Mouse (Mus musculus) erythroblast, adult 5-6 weeks (primary cell): ENCODE results near the gene Zfp598. TPM values are rescaled to one million over a fixed set of nuclear protein-coding genes. Genes with fewer than 3 reads are reported as not detected.

Experiments used
- total RNA-seq, 2 experiments: library from RNA; stranded (forward) in 1 of 2; stranded (reverse) in 1 of 2; fragments of 150-400 nt in 1 of 2; fragments of 200-764, 138-1000 nt in 1 of 2; gene quantifications; 2 replicates each; pipeline versions ENCODE4 v1.2.3 to v1.2.4; 2015 to 2017; ENCODE audit warnings: low replicate concordance in 2 of 2

Gene Zfp598
- total RNA-seq, 2 experiments from 2014 or later = 3.7 to 4.0 TPM

Other genes starting within 250 kb of the Zfp598 start
Only the 30 nearest of the 33 such genes appear.
- gene E4f1, start 199.4 kb upstream of the Zfp598 start, total RNA-seq (2015; ENCODE audit: low replicate concordance) = 15.0 and 20.9 TPM in 2 replicates
- gene E4f1, start 199.4 kb upstream of the Zfp598 start, total RNA-seq (2017; ENCODE audit: low replicate concordance) = 13.4 and 14.1 TPM in 2 replicates
- gene Pgp, start 199.3 kb upstream of the Zfp598 start, total RNA-seq (2015; ENCODE audit: low replicate concordance) = 14.2 and 20.2 TPM in 2 replicates
- 6.1 and 8.1 TPM in 2 replicates for gene Pgp, start 199.3 kb upstream of the Zfp598 start, total RNA-seq (2017; ENCODE audit: low replicate concordance)
- 1.7 TPM in 1 of 2 replicates, not detected in the other for gene Bricd5, start 195.8 kb upstream of the Zfp598 start, total RNA-seq (2015; ENCODE audit: low replicate concordance)
- 1.1 TPM in 1 of 2 replicates, not detected in the other for gene Bricd5, start 195.8 kb upstream of the Zfp598 start, total RNA-seq (2017; ENCODE audit: low replicate concordance)
- 5.9 and 15.8 TPM in 2 replicates for gene Mlst8, start 190.6 kb upstream of the Zfp598 start, total RNA-seq (2015; ENCODE audit: low replicate concordance)
- 5.5 and 8.2 TPM in 2 replicates for gene Mlst8, start 190.6 kb upstream of the Zfp598 start, total RNA-seq (2017; ENCODE audit: low replicate concordance)
- not detected in 2 replicates for gene Caskin1, start 181.1 kb upstream of the Zfp598 start, total RNA-seq (2015; ENCODE audit: low replicate concordance)
- gene Caskin1, start 181.1 kb upstream of the Zfp598 start, total RNA-seq (2017; ENCODE audit: low replicate concordance) = not detected in 2 replicates
- gene Traf7, start 141.7 kb upstream of the Zfp598 start, total RNA-seq (2015; ENCODE audit: low replicate concordance) = 11.9 and 13.2 TPM in 2 replicates
- gene Traf7, start 141.7 kb upstream of the Zfp598 start, total RNA-seq (2017; ENCODE audit: low replicate concordance) = 24.2 and 45.2 TPM in 2 replicates
- not detected in 2 replicates for gene Rab26, start 135.5 kb upstream of the Zfp598 start, total RNA-seq (2015; ENCODE audit: low replicate concordance)
- gene Rab26, start 135.5 kb upstream of the Zfp598 start, total RNA-seq (2017; ENCODE audit: low replicate concordance) = not detected in 2 replicates
- gene Pkd1, start 119.9 kb upstream of the Zfp598 start, total RNA-seq (2015; ENCODE audit: low replicate concordance) = 1.5 and 6.1 TPM in 2 replicates
- gene Pkd1, start 119.9 kb upstream of the Zfp598 start, total RNA-seq (2017; ENCODE audit: low replicate concordance) = 3.8 and 16.2 TPM in 2 replicates
- 16.3 and 75.9 TPM in 2 replicates for gene Tsc2, start 37.1 kb upstream of the Zfp598 start, total RNA-seq (2015; ENCODE audit: low replicate concordance)
- 8.6 and 9.0 TPM in 2 replicates for gene Tsc2, start 37.1 kb upstream of the Zfp598 start, total RNA-seq (2017; ENCODE audit: low replicate concordance)
- 1.0 TPM in 1 of 2 replicates, not detected in the other for gene Nthl1, start 37.0 kb upstream of the Zfp598 start, total RNA-seq (2015; ENCODE audit: low replicate concordance)
- 0.56 and 0.85 TPM in 2 replicates for gene Nthl1, start 37.0 kb upstream of the Zfp598 start, total RNA-seq (2017; ENCODE audit: low replicate concordance)
- gene Slc9a3r2, start 19.4 kb upstream of the Zfp598 start, total RNA-seq (2015; ENCODE audit: low replicate concordance) = 0.38 TPM in 1 of 2 replicates, not detected in the other
- gene Slc9a3r2, start 19.4 kb upstream of the Zfp598 start, total RNA-seq (2017; ENCODE audit: low replicate concordance) = 0.56 and 1.8 TPM in 2 replicates
- not detected in 2 replicates for gene Npw, start 11.2 kb upstream of the Zfp598 start, total RNA-seq (2015; ENCODE audit: low replicate concordance)
- gene Npw, start 11.2 kb upstream of the Zfp598 start, total RNA-seq (2017; ENCODE audit: low replicate concordance) = not detected in 2 replicates
- gene Syngr3, start 20.3 kb downstream of the Zfp598 start, total RNA-seq (2015; ENCODE audit: low replicate concordance) = not detected in 2 replicates
- not detected in 2 replicates for gene Syngr3, start 20.3 kb downstream of the Zfp598 start, total RNA-seq (2017; ENCODE audit: low replicate concordance)
- gene Gfer, start 26.5 kb downstream of the Zfp598 start, total RNA-seq (2015; ENCODE audit: low replicate concordance) = 2.7 and 6.3 TPM in 2 replicates
- 3.0 and 7.2 TPM in 2 replicates for gene Gfer, start 26.5 kb downstream of the Zfp598 start, total RNA-seq (2017; ENCODE audit: low replicate concordance)
- not detected in 2 replicates for gene Noxo1, start 26.5 kb downstream of the Zfp598 start, total RNA-seq (2015; ENCODE audit: low replicate concordance)
- gene Noxo1, start 26.5 kb downstream of the Zfp598 start, total RNA-seq (2017; ENCODE audit: low replicate concordance) = not detected in 2 replicates
- gene Tbl3, start 38.0 kb downstream of the Zfp598 start, total RNA-seq (2015; ENCODE audit: low replicate concordance) = 0.58 and 5.9 TPM in 2 replicates
- 4.3 and 11.9 TPM in 2 replicates for gene Tbl3, start 38.0 kb downstream of the Zfp598 start, total RNA-seq (2017; ENCODE audit: low replicate concordance)
- not detected in 2 replicates for gene Rnf151, start 48.4 kb downstream of the Zfp598 start, total RNA-seq (2015; ENCODE audit: low replicate concordance)
- not detected in 2 replicates for gene Rnf151, start 48.4 kb downstream of the Zfp598 start, total RNA-seq (2017; ENCODE audit: low replicate concordance)
- 1,254 and 1,636 TPM in 2 replicates for gene Rps2, start 48.4 kb downstream of the Zfp598 start, total RNA-seq (2015; ENCODE audit: low replicate concordance)
- gene Rps2, start 48.4 kb downstream of the Zfp598 start, total RNA-seq (2017; ENCODE audit: low replicate concordance) = 281 and 355 TPM in 2 replicates
- gene Ndufb10, start 54.8 kb downstream of the Zfp598 start, total RNA-seq (2015; ENCODE audit: low replicate concordance) = 52.0 and 124 TPM in 2 replicates
- 74.1 and 90.5 TPM in 2 replicates for gene Ndufb10, start 54.8 kb downstream of the Zfp598 start, total RNA-seq (2017; ENCODE audit: low replicate concordance)
- not detected in 2 replicates for gene Rpl3l, start 58.1 kb downstream of the Zfp598 start, total RNA-seq (2015; ENCODE audit: low replicate concordance)
- gene Rpl3l, start 58.1 kb downstream of the Zfp598 start, total RNA-seq (2017; ENCODE audit: low replicate concordance) = not detected in 2 replicates
- 177 and 224 TPM in 2 replicates for gene Msrb1, start 67.0 kb downstream of the Zfp598 start, total RNA-seq (2015; ENCODE audit: low replicate concordance)
- 42.8 and 97.5 TPM in 2 replicates for gene Msrb1, start 67.0 kb downstream of the Zfp598 start, total RNA-seq (2017; ENCODE audit: low replicate concordance)
- not detected in 2 replicates for gene Hs3st6, start 83.3 kb downstream of the Zfp598 start, total RNA-seq (2015; ENCODE audit: low replicate concordance)
- not detected in 2 replicates for gene Hs3st6, start 83.3 kb downstream of the Zfp598 start, total RNA-seq (2017; ENCODE audit: low replicate concordance)
- not detected in 2 replicates for gene Meiob, start 134.6 kb downstream of the Zfp598 start, total RNA-seq (2015; ENCODE audit: low replicate concordance)
- gene Meiob, start 134.6 kb downstream of the Zfp598 start, total RNA-seq (2017; ENCODE audit: low replicate concordance) = not detected in 2 replicates
- 191 and 222 TPM in 2 replicates for gene Hagh, start 170.5 kb downstream of the Zfp598 start, total RNA-seq (2015; ENCODE audit: low replicate concordance)
- gene Hagh, start 170.5 kb downstream of the Zfp598 start, total RNA-seq (2017; ENCODE audit: low replicate concordance) = 223 and 230 TPM in 2 replicates
- gene Fahd1, start 180.7 kb downstream of the Zfp598 start, total RNA-seq (2015; ENCODE audit: low replicate concordance) = 58.0 and 66.9 TPM in 2 replicates
- 71.4 and 87.7 TPM in 2 replicates for gene Fahd1, start 180.7 kb downstream of the Zfp598 start, total RNA-seq (2017; ENCODE audit: low replicate concordance)
- not detected in 2 replicates for gene Igfals, start 196.3 kb downstream of the Zfp598 start, total RNA-seq (2015; ENCODE audit: low replicate concordance)
- gene Igfals, start 196.3 kb downstream of the Zfp598 start, total RNA-seq (2017; ENCODE audit: low replicate concordance) = 0.17 TPM in 1 of 2 replicates, not detected in the other
- gene Nubp2, start 216.7 kb downstream of the Zfp598 start, total RNA-seq (2015; ENCODE audit: low replicate concordance) = 25.4 and 31.6 TPM in 2 replicates
- 10.6 and 11.4 TPM in 2 replicates for gene Nubp2, start 216.7 kb downstream of the Zfp598 start, total RNA-seq (2017; ENCODE audit: low replicate concordance)
- gene Spsb3, start 217.0 kb downstream of the Zfp598 start, total RNA-seq (2015; ENCODE audit: low replicate concordance) = 20.4 and 49.3 TPM in 2 replicates
- gene Spsb3, start 217.0 kb downstream of the Zfp598 start, total RNA-seq (2017; ENCODE audit: low replicate concordance) = 28.2 and 35.1 TPM in 2 replicates
- gene Eme2, start 225.4 kb downstream of the Zfp598 start, total RNA-seq (2015; ENCODE audit: low replicate concordance) = 7.1 and 8.6 TPM in 2 replicates
- 10.9 and 12.4 TPM in 2 replicates for gene Eme2, start 225.4 kb downstream of the Zfp598 start, total RNA-seq (2017; ENCODE audit: low replicate concordance)
- 4.8 and 7.1 TPM in 2 replicates for gene Mrps34, start 225.4 kb downstream of the Zfp598 start, total RNA-seq (2015; ENCODE audit: low replicate concordance)
- gene Mrps34, start 225.4 kb downstream of the Zfp598 start, total RNA-seq (2017; ENCODE audit: low replicate concordance) = 2.0 and 5.0 TPM in 2 replicates